Mouse (Mus musculus) cerebellum, adult 2 months (tissue): Measurements from ENCODE around the gene Mettl9. TPM values are rescaled to one million over a fixed set of nuclear protein-coding genes. Genes with fewer than 3 reads are reported as not detected.

ENCODE experiments used
- DNase-seq, 2 experiments: peaks; one replicate each; pipeline ENCODE4 v3.0.0; 2021
- H3K27ac ChIP-seq: fragments of 200-500 bp; 2 replicates; pipeline ENCODE4 v1.5.1; 2012; ENCODE audit warnings: low read length, control low read depth, inconsistent platforms; ENCODE audit not compliant: insufficient read depth
- H3K27me3 ChIP-seq: fragments of 200-500 bp; 2 replicates; pipeline ENCODE4 v1.6.1; 2012; ENCODE audit warnings: inconsistent platforms, mild to moderate bottlenecking, low read length, moderate library complexity; ENCODE audit not compliant: control insufficient read depth, insufficient read depth
- H3K4me1 ChIP-seq: fragments of 200-500 bp; 2 replicates; pipeline ENCODE4 v1.6.1; 2011; ENCODE audit warnings: low read length; ENCODE audit not compliant: control insufficient read depth, insufficient read depth
- H3K4me3 ChIP-seq: fragments of 200-500 bp; replicated peaks from 2 replicates; pipeline ENCODE3; 2011; ENCODE audit warnings: mild to moderate bottlenecking, low read depth, low read length, control low read depth; ENCODE audit not compliant: insufficient read depth
- CTCF ChIP-seq: fragments of 200-500 bp; IDR thresholded peaks from 2 replicates; pipeline ENCODE4 v1.5.1; 2011; ENCODE audit warnings: low read depth, mild to moderate bottlenecking, control low read depth, low read length, moderate library complexity, borderline replicate concordance; ENCODE audit not compliant: insufficient read depth
- POLR2A ChIP-seq: fragments of 200-500 bp; IDR thresholded peaks from 2 replicates; pipeline ENCODE4 v1.6.1; 2011; ENCODE audit warnings: low read length, control low read depth, borderline replicate concordance; ENCODE audit not compliant: insufficient read depth
- WGBS: fragments of 180-500 bp; shearing (Covaris S2); methylation state at CpG from one replicate; pipeline ENCODE4 v1.1.7; 2018; 5-methylcytosine and 5-hydroxymethylcytosine counted together
- polyA plus RNA-seq: library from polyadenylated mRNA; depleted of rRNA; stranded (reverse); fragments of >200 nt; gene quantifications from 2 replicates; pipeline ENCODE4 v1.2.3, GENCODE M21; 2012

Gene Mettl9
- polyA plus RNA-seq, 1 experiment, result 46.6 TPM

GRCm38 (mm10) chr7:121035161-121035721 is 996 bp downstream of the Mettl9 start:
- DNase-seq, result no peak
- H3K27ac ChIP-seq, result peak overlapping the region; percentile 93
- H3K4me1 ChIP-seq, result peaks cover 9% of the 10 kb centered on the region; the same call in 1 of the 2 replicates
- peak overlapping the region; percentile 85 for H3K4me3 ChIP-seq
- TF ChIP-seq CTCF (no peak), POLR2A (no peak)
- under 1% methylated on average over 24 of the region's 24 CpGs for WGBS
- H3K27me3 ChIP-seq, result no peaks in the 10 kb centered on the region

- H3K27ac ChIP-seq, result no peak overlapping the region
- WGBS, result 94% methylated on average over 4 of the region's 4 CpGs
- TF ChIP-seq POLR2A (no peak), CTCF (no peak)
- no peaks in the 10 kb centered on the region for H3K27me3 ChIP-seq
- H3K4me1 ChIP-seq, result peaks cover 9% of the 10 kb centered on the region; the same call in 1 of the 2 replicates
- no peak overlapping the region for H3K4me3 ChIP-seq
- no peak for DNase-seq
These were observed 6.3 kb downstream of the Mettl9 start for GRCm38 (mm10) chr7:121040595-121040994.

GRCm38 (mm10) chr7:121041989-121042388 is 7.7 kb downstream of the Mettl9 start:
- WGBS, result 93% methylated on average over 1 of the region's 1 CpGs
- 0 out of 2 replicates have a peak, but pooled peaks cover 3% of the 10 kb centered on the region for H3K4me1 ChIP-seq
- no peak overlapping the region for H3K27ac ChIP-seq
- TF ChIP-seq CTCF, result no peak
- no peak for TF ChIP-seq POLR2A
- no peaks in the 10 kb centered on the region for H3K27me3 ChIP-seq
- DNase-seq, result no peak
- H3K4me3 ChIP-seq, result no peak overlapping the region

- DNase-seq, result no peak
- no peak overlapping the region for H3K27ac ChIP-seq
- no peak for TF ChIP-seq CTCF
- no peak for TF ChIP-seq POLR2A
- no peak overlapping the region for H3K4me3 ChIP-seq
- no peaks in the 10 kb centered on the region for H3K27me3 ChIP-seq
- WGBS, result 94% methylated on average over 3 of the region's 3 CpGs
- H3K4me1 ChIP-seq, result 0 out of 2 replicates have a peak, but pooled peaks cover 3% of the 10 kb centered on the region
These were observed 8.8 kb downstream of the Mettl9 start for GRCm38 (mm10) chr7:121043004-121043403.

GRCm38 (mm10) chr7:121043510-121043909 is 9.3 kb downstream of the Mettl9 start:
- Histone ChIP-seq H3K27me3 (no peaks in the 10 kb centered on the region), H3K4me1 (0 out of 2 replicates have a peak, but pooled peaks cover 3% of the 10 kb centered on the region), H3K27ac (no peak overlapping the region), H3K4me3 (no peak overlapping the region)
- 87% methylated on average over 1 of the region's 1 CpGs for WGBS
- DNase-seq, result no peak
- TF ChIP-seq POLR2A (no peak), CTCF (no peak)

- TF ChIP-seq POLR2A, result no peak
- TF ChIP-seq CTCF, result no peak
- Histone ChIP-seq H3K27me3 (no peaks in the 10 kb centered on the region), H3K27ac (no peak overlapping the region), H3K4me3 (no peak overlapping the region), H3K4me1 (0 out of 2 replicates have a peak, but pooled peaks cover 3% of the 10 kb centered on the region)
- WGBS, result 42% methylated on average over 1 of the region's 1 CpGs
- no peak for DNase-seq
These were observed 10.0 kb downstream of the Mettl9 start for GRCm38 (mm10) chr7:121044251-121044650.

GRCm38 (mm10) chr7:121045671-121046453 is 11.6 kb downstream of the Mettl9 start:
- no peak for DNase-seq
- 93% methylated on average over 6 of the region's 6 CpGs for WGBS

GRCm38 (mm10) chr7:121047624-121048023 is 13.4 kb downstream of the Mettl9 start:
- TF ChIP-seq POLR2A (no peak), CTCF (no peak)
- H3K4me3 ChIP-seq, result no peak overlapping the region
- 97% methylated on average over 2 of the region's 2 CpGs for WGBS

More at GRCm38 (mm10) chr7:121045671-121046453, 11.6 kb downstream of the Mettl9 start:
- Histone ChIP-seq H3K4me3 (no peak overlapping the region), H3K4me1 (no peaks in the 10 kb centered on the region), H3K27ac (no peak overlapping the region), H3K27me3 (no peaks in the 10 kb centered on the region)
- no peak for TF ChIP-seq CTCF
- TF ChIP-seq POLR2A, result no peak

More at GRCm38 (mm10) chr7:121047624-121048023, 13.4 kb downstream of the Mettl9 start:
- no peak for DNase-seq
- H3K27ac ChIP-seq, result no peak overlapping the region
- no peaks in the 10 kb centered on the region for H3K27me3 ChIP-seq
- H3K4me1 ChIP-seq, result no peaks in the 10 kb centered on the region
